27 mouse cellular contexts compared by ENCODE assay signal in the genomic region with DNA sequence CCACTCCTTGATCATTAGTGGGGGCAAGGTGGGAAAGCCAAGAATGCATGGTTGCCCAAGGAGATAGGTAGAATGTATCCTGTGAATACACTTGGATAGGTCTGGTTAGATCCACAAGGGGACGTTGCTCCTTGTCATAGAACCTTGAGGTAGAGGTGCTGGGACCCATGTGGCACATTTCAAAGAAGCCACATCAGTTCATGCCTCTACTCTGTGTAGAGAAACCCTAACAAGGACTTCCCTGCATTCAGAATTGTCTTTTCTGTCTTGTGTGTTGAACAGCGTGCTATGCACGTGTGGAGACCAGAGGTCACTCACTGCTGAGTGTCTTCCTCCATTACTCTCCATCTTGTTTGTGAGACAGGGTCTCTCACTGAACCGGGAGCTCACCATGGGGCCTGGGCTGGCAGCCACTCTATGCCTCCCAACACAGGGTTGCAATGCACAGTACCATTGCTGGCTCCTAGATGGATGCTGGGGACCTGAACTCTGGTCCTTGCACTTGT. TPM values are rescaled to one million over a fixed set of nuclear protein-coding genes. Genes with fewer than 3 reads are reported as not detected.
DNase-seq lines count a peak whose midpoint lies in the region; TF ChIP-seq lines count a peak whose summit lies in the region.
"Had no signal": no experiment of that assay in that cellular context is flagged by ENCODE, and none has a peak within 500 bp of the region (broad histone marks: within the 10 kb centered on the region; RNA-seq: fewer than 3 reads in every experiment).

No protein-coding gene starts in this region.

- no peaks in the 10 kb centered on the region for H3K27me3 ChIP-seq in spleen, adult 2 months (ENCODE audit: control insufficient read depth, insufficient read depth, low read length)
- H3K27me3 ChIP-seq: embryonic facial prominence, embryonic 13.5 days; forebrain, embryonic 12.5 days; forebrain, embryonic 15.5 days; heart, embryonic 12.5 days; heart, embryonic 15.5 days had no signal

- H3K4me1 ChIP-seq in spleen, adult 2 months (ENCODE audit: control insufficient read depth, insufficient read depth, insufficient read length): peaks cover 4% of the 10 kb centered on the region; the same call in 1 of the 2 replicates
- H3K4me1 ChIP-seq: embryonic facial prominence, embryonic 13.5 days; forebrain, embryonic 12.5 days; forebrain, embryonic 15.5 days had no signal

- peak; percentile 3 for DNase-seq in heart, adult 11 months
- no peak for DNase-seq in heart, adult 9 months (ENCODE audit: low spot score in 2 of 2)
- no peak for DNase-seq in spleen, adult 2 months (ENCODE audit: low read depth in 1 of 2, low spot score in 2 of 2)
- DNase-seq in spleen, postnatal 36 days (ENCODE audit: low spot score in 2 of 2): no peak
- peak; percentile 26 for DNase-seq in thymus, postnatal 4 days
- no peak for DNase-seq in thymus, postnatal 10 days (ENCODE audit: low spot score in 2 of 2)
- no peak for DNase-seq in embryo, embryonic 10.5 days (ENCODE audit: low spot score)
- DNase-seq: adrenal gland, adult 2 months; adrenal gland, postnatal 14 days; cerebellum, adult 11 months; cerebellum, adult 2 months; cerebellum, adult 9-11 months; cerebellum, postnatal 25 days; embryo, embryonic 11 days; gastrocnemius, postnatal 25 days; heart, adult 2 months; heart, postnatal 14 days; heart, postnatal 4 days had no signal

- H3K36me3 ChIP-seq in spleen, adult 2 months (ENCODE audit: control insufficient read depth, insufficient read depth, low read length): peaks cover 14% of the 10 kb centered on the region
- H3K36me3 ChIP-seq: embryonic facial prominence, embryonic 10.5 days; embryonic facial prominence, embryonic 13.5 days; forebrain, embryonic 12.5 days; forebrain, embryonic 15.5 days; heart, embryonic 12.5 days; heart, embryonic 15.5 days had no signal

- TF ChIP-seq CTCF in spleen, adult 2 months (IDR thresholded peaks at IDR 0.05; ENCODE audit: extremely low read depth, insufficient read depth, insufficient read length, insufficient replicate concordance): no peak

- H3K4me3 ChIP-seq in spleen, adult 2 months (ENCODE audit: extremely low read depth, insufficient read depth, insufficient read length): peak overlapping the region; percentile 11; the same call in 1 of the 2 replicates
- H3K4me3 ChIP-seq: embryonic facial prominence, embryonic 10.5 days; embryonic facial prominence, embryonic 13.5 days; erythroblast, embryonic 14.5 days; forebrain, embryonic 12.5 days; forebrain, embryonic 15.5 days; heart, adult 2 months; heart, embryonic 12.5 days; heart, embryonic 15.5 days had no signal

- 43% methylated on average over 4 of the region's 4 CpGs for WGBS in spleen, adult 2 months

- no peak for TF ChIP-seq POLR2A in spleen, adult 2 months (IDR thresholded peaks at IDR 0.05; ENCODE audit: low read depth, low read length)

- H3K27ac ChIP-seq in spleen, adult 2 months (ENCODE audit: insufficient read depth, low read length): peak overlapping the region; percentile 97
- H3K27ac ChIP-seq: embryonic facial prominence, embryonic 10.5 days; embryonic facial prominence, embryonic 13.5 days; forebrain, embryonic 12.5 days; forebrain, embryonic 15.5 days; heart, adult 2 months; heart, embryonic 15.5 days; hindbrain, embryonic 14.5 days; hindbrain, postnatal 0 days had no signal

RNA-seq across cellular contexts. Expression of gene Il21r, which starts 5.0 kb away (rescaled TPM):
- polyA plus RNA-seq in spleen, adult 2 months (2012; rRNA removed): 138 and 180 TPM in 2 replicates

RNA-seq across cellular contexts. Expression of gene Il4ra, which starts 56.3 kb away (rescaled TPM):
- polyA plus RNA-seq in spleen, adult 2 months (2012; rRNA removed): 83.4 and 91.5 TPM in 2 replicates

Comparison
In these comparisons a context has a peak if more than half of its experiments do, and no peak if none do; other contexts are left out.
1. DNase-seq: peak in heart, adult 11 months (single experiment) and thymus, postnatal 4 days (single experiment); none in heart, adult 9 months (0 of 2), spleen, adult 2 months (0 of 2), spleen, postnatal 36 days (0 of 2), thymus, postnatal 10 days (0 of 2) and embryo, embryonic 10.5 days (single experiment).